Mouse (Mus musculus) cerebellum, adult 2 months (tissue): ENCODE measurements around the gene Atxn1.

ENCODE experiments used
- CTCF ChIP-seq: fragments of 200-500 bp; IDR thresholded peaks from 2 replicates; pipeline ENCODE4 v1.5.1; 2011; ENCODE audit warnings: low read depth, mild to moderate bottlenecking, control low read depth, low read length, moderate library complexity, borderline replicate concordance; ENCODE audit not compliant: insufficient read depth
- POLR2A ChIP-seq: fragments of 200-500 bp; IDR thresholded peaks from 2 replicates; pipeline ENCODE4 v1.6.1; 2011; ENCODE audit warnings: low read length, control low read depth, borderline replicate concordance; ENCODE audit not compliant: insufficient read depth

- TF ChIP-seq CTCF = no peak
- no peak for TF ChIP-seq POLR2A
Measured at GRCm38 (mm10) chr13:45754483-45754882, 210.3 kb downstream of the Atxn1 start.
